Mouse (Mus musculus) hindbrain, embryonic 13.5 days (tissue): ENCODE measurements around the gene Zfand6. TPM values are rescaled to one million over a fixed set of nuclear protein-coding genes. Genes with fewer than 3 reads are reported as not detected.

Source experiments
- ATAC-seq: fragments of 200-750 bp; cut with Nextera tagmentation; 2 replicates; pipeline ENCODE4 v1.8.0; 2017; ENCODE audit warnings: moderate TSS enrichment; ENCODE audit not compliant: low FRiP score
- H3K27ac ChIP-seq: fragments of 300-500 bp; sonication (generic); 2 replicates; pipeline ENCODE4 v1.5.1; 2015; ENCODE audit warnings: inconsistent platforms, mild to moderate bottlenecking, moderate library complexity
- H3K27me3 ChIP-seq: fragments of 300-500 bp; sonication (generic); 2 replicates; pipeline ENCODE4 v1.6.1; 2015; ENCODE audit warnings: mild to moderate bottlenecking, inconsistent platforms
- H3K36me3 ChIP-seq: fragments of 300-500 bp; sonication (generic); 2 replicates; pipeline ENCODE4 v1.6.1; 2015; ENCODE audit warnings: mild to moderate bottlenecking, inconsistent platforms
- H3K4me1 ChIP-seq: fragments of 300-500 bp; sonication (generic); replicated peaks from 2 replicates; pipeline ENCODE4 v1.6.1; 2015; ENCODE audit warnings: inconsistent platforms
- H3K4me2 ChIP-seq: fragments of 300-500 bp; sonication (generic); 2 replicates; pipeline ENCODE4 v1.6.1; 2015; ENCODE audit warnings: inconsistent platforms, mild to moderate bottlenecking, moderate library complexity
- H3K4me3 ChIP-seq: fragments of 300-500 bp; sonication (generic); 2 replicates; pipeline ENCODE4 v1.5.1; 2015; ENCODE audit warnings: mild to moderate bottlenecking, inconsistent platforms
- H3K9ac ChIP-seq: fragments of 300-500 bp; sonication (generic); 2 replicates; pipeline ENCODE4 v1.6.1; 2015; ENCODE audit warnings: mild to moderate bottlenecking, inconsistent platforms
- H3K9me3 ChIP-seq: fragments of 300-500 bp; sonication (generic); 2 replicates; pipeline ENCODE4 v1.6.1; 2016; ENCODE audit warnings: inconsistent platforms
- WGBS: fragments of 180-500 bp; shearing (Covaris S2); methylation state at CpG from one replicate; pipeline ENCODE4 v1.1.7; 2015; 5-methylcytosine and 5-hydroxymethylcytosine counted together
- polyA plus RNA-seq: library from polyadenylated mRNA; unstranded; fragments of >200 nt; fragmentation: Nextera tagmentation; extraction: Ambion mirVana; gene quantifications from 2 replicates; pipeline ENCODE4 v1.2.1, GENCODE M21; 2015

Gene Zfand6
- polyA plus RNA-seq, 1 experiment from 2014 or later: 219 TPM

GRCm38 (mm10) chr7:84579769-84580168 is 110.0 kb downstream of the Zfand6 start:
- H3K27ac ChIP-seq: no peak overlapping the region
- no peaks in the 10 kb centered on the region for H3K9me3 ChIP-seq
- H3K9ac ChIP-seq: no peak overlapping the region
- no peak overlapping the region for H3K4me2 ChIP-seq
- no peaks in the 10 kb centered on the region for H3K36me3 ChIP-seq
- no peaks in the 10 kb centered on the region for H3K27me3 ChIP-seq
- no peak for ATAC-seq
- H3K4me1 ChIP-seq: no peaks in the 10 kb centered on the region
- WGBS: 89% methylated on average over 1 of the region's 1 CpGs
- no peak overlapping the region for H3K4me3 ChIP-seq

GRCm38 (mm10) chr7:84578841-84579240 is 110.9 kb downstream of the Zfand6 start:
- 89% methylated on average over 1 of the region's 1 CpGs for WGBS
- ATAC-seq: no peak
- Histone ChIP-seq H3K36me3 (no peaks in the 10 kb centered on the region), H3K27ac (no peak overlapping the region), H3K4me1 (no peaks in the 10 kb centered on the region), H3K4me3 (no peak overlapping the region), H3K4me2 (no peak overlapping the region), H3K27me3 (no peaks in the 10 kb centered on the region), H3K9ac (no peak overlapping the region), H3K9me3 (no peaks in the 10 kb centered on the region)

DNA sequence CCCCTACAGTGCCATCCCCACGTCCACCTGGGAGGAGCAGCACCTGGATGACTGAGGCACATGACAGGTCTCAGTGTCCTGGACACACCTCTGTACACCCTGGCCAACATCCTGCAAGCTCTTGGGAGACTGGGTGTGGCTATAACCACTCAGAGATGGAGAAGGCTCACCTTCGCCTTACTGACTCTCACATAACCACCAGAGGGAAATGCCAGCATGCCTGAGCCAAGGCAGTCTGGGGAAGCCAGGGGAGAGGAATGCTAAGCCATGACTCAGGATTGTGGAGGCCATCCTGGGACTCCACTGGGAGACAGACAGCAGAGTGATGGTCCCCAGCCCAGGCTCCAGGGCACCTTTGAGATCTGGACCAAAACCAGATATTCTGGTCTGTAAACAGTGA is 112.7 kb downstream of the Zfand6 start:
- Histone ChIP-seq H3K4me1 (no peaks in the 10 kb centered on the region), H3K9me3 (no peaks in the 10 kb centered on the region), H3K36me3 (no peaks in the 10 kb centered on the region), H3K27me3 (no peaks in the 10 kb centered on the region), H3K4me3 (no peak overlapping the region), H3K9ac (no peak overlapping the region), H3K4me2 (no peak overlapping the region), H3K27ac (no peak overlapping the region)
- WGBS: 91% methylated on average over 2 of the region's 2 CpGs
- ATAC-seq: no peak

DNA sequence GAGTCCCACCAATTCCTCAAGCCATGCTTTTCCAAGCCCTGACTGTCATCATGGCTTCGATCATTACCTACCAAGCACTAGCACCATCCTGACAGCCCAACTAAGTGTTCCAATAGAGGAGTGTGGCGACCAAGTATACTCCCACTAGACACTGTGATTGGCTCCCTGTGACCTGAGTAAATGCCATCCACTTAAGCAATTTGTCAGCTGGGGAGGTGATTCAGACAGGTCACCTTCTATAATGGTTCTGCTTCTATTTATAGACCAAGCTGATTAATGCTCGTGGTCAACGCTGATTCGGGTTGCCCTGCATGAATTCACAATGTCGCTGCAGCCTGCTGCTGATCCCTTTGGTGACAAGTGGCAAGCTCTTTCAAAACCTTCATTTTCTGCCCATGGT is 123.6 kb downstream of the Zfand6 start:
- Histone ChIP-seq H3K4me1 (no peaks in the 10 kb centered on the region), H3K4me3 (no peak overlapping the region), H3K9me3 (no peaks in the 10 kb centered on the region), H3K27me3 (no peaks in the 10 kb centered on the region), H3K27ac (no peak overlapping the region), H3K9ac (no peak overlapping the region), H3K36me3 (no peaks in the 10 kb centered on the region), H3K4me2 (no peak overlapping the region)
- ATAC-seq: peak; percentile 24; the same call in 1 of the 2 replicates
- WGBS: 84% methylated on average over 6 of the region's 6 CpGs

DNA sequence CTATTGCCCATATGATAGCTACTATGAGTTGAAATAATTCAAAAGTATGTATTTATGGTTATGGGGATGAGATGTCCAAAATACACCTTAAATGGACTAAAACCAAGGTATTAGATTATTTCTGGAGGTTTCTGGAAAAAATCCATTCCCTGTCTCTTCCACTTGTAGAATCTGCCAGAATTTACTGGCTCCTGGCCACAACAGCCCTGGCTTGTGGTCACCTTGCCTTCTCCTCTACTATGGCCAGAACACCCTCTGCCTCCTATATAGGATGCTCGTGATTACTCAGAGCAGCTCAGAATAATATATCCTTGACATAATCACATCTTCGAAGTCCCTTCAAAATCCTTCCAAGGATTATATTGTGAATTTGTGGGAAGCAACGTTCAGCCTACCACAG is 125.5 kb downstream of the Zfand6 start:
- WGBS: 89% methylated on average over 3 of the region's 3 CpGs
- H3K4me3 ChIP-seq: no peak overlapping the region

More for the DNA sequence above, 125.5 kb downstream of the Zfand6 start:
- no peak overlapping the region for H3K4me2 ChIP-seq
- H3K36me3 ChIP-seq: no peaks in the 10 kb centered on the region
- H3K9me3 ChIP-seq: no peaks in the 10 kb centered on the region
- ATAC-seq: no peak
- H3K9ac ChIP-seq: no peak overlapping the region
- no peak overlapping the region for H3K27ac ChIP-seq
- H3K27me3 ChIP-seq: no peaks in the 10 kb centered on the region
- H3K4me1 ChIP-seq: no peaks in the 10 kb centered on the region

Other genes starting within 250 kb of the Zfand6 start
- gene Gm2115, start 161.0 kb downstream of the Zfand6 start, polyA plus RNA-seq: 0.43 and 0.98 TPM in 2 replicates
- 5.3 and 6.7 TPM in 2 replicates for gene Fah, start 83.2 kb downstream of the Zfand6 start, polyA plus RNA-seq
- gene Olfr291, start 163.6 kb upstream of the Zfand6 start, polyA plus RNA-seq: not detected in 2 replicates